Mouse (Mus musculus) layer of hippocampus, postnatal 36 days (tissue): ENCODE data around the gene Capza1. TPM values are rescaled to one million over a fixed set of nuclear protein-coding genes. Genes with fewer than 3 reads are reported as not detected.

Experiments
- DNase-seq, 2 experiments: peaks; one replicate each; pipeline ENCODE4 v3.0.0; 2022
- total RNA-seq, 2 experiments: library from RNA; stranded (reverse); gene quantifications; 2 replicates each; pipeline ENCODE4 v1.2.3; 2021

Gene Capza1
- total RNA-seq, 2 experiments from 2014 or later, result 32.6 to 43.5 TPM

DNA sequence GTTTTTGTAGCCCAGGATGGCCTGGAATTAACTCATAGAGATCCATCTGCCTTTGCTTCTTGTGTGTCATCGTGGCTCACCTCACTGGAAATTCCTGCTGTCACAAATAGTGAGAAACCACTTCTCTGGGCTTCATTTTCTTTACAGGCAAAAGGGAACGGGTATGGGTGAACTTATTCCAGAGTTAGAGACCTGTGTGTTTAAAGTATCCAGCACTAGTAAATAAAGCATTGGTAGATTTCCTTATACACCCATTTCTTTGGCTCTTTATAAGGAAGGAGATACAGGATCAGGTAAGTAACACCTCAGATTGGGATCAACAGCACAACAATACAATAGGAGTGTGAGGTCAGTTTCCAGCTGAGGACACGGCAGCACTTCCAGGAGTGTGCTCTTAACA is 76.2 kb downstream of the Capza1 start, which contains the start of gene Rhoc:
TSS of gene Rhoc (plus strand) at position 301 of the 400 bp plus-strand sequence.
- no peak for DNase-seq

DNA sequence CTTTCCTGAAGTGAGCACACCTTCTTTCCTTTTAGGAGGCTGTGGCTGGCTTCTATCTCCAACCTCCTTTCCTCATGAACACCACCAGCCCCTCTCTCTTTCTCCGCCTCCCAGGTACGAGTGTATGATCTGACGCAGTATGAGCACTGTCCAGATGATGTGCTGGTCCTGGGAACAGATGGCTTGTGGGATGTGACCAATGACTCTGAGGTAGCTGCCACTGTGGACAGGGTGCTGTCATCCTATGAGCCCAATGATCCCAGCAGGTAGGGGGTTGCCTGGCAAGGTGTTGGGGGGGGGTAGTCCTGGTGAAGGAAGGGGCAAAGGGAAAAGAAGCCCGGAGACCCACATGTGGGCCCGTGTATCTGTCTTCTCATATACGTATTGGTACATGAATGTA is 79.0 kb downstream of the Capza1 start:
- no peak for DNase-seq

DNA sequence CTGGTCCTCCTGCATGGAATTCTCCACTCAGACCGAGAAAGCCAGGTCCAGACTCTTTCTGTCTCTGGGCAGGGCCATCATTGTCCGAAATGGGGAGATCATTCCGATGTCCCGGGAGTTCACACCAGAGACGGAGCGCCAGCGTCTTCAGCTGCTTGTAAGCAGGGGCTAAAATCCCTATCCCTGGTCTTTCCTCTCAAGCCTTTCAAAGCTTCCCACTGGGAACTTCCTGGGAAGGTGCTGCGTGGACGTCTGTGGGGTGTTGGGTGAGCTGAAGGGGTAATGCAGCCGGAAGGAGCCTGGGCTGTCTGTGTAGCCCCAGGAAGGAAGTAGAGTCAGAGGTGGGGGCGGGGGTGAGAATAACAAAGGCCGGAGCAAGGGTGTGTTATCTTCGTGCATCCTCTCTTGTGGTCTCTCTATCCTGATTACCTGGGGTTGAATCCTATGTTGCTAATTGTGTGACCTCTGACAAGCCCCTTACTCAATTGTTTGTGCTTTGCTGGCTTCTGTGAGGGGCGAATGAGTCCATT is 80.3 kb downstream of the Capza1 start:
- no peak for DNase-seq

DNA sequence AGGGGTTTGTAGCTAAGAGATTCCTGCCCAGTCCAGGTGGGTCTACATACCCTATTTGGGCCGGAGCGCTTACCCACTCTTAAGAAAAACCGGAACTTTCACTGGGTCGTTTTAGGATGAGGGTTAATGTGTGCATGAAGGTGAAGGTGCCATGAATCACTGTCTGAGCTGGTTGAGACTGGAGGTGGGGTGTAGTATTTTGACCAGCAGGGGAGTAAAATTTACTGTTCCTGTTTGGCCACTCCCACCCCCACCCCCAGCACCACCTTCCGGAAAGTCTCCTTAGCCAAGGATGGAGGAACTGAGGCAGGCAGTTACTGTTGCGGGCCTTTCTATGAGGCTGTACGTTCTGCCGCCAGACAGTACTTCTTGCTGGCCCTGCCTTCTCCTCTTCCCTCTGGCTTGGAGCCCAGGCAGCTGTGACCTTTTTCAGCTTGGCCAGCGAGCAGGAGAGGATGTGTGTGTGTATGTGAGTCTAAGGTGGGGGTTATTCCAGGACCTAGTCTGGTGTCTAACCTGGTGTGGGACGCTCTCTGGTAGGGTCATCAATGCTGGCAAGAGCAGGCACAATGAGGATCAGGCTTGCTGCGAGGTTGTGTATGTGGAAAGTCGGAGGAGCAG is 82.1 kb downstream of the Capza1 start:
- DNase-seq, result no peak

DNA sequence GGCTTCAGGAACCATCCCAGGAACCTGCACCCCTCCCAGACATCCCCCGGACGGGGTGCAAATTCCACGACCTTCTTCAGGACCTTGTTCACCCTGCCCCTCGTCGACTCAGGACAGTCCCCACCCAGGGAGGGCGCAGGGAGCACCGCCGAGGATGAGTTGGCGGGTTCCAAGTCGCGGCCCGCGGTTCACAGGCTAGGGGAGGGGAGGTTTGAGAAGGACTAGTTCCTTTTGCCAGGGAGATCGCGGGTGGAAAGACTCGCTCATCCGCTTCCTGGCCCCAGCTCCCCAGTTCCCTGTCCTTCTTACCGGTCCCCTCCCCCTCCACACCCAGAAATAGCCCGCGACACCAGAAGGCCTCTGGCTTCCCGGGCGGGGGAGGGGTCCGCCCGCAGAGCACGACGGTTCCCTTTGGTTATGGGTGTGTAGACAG is 82.8 kb downstream of the Capza1 start, which contains the start of gene Fam19a3:
TSS of gene Fam19a3 (minus strand) at position 370 of the 433 bp plus-strand sequence.
- no peak for DNase-seq

DNA sequence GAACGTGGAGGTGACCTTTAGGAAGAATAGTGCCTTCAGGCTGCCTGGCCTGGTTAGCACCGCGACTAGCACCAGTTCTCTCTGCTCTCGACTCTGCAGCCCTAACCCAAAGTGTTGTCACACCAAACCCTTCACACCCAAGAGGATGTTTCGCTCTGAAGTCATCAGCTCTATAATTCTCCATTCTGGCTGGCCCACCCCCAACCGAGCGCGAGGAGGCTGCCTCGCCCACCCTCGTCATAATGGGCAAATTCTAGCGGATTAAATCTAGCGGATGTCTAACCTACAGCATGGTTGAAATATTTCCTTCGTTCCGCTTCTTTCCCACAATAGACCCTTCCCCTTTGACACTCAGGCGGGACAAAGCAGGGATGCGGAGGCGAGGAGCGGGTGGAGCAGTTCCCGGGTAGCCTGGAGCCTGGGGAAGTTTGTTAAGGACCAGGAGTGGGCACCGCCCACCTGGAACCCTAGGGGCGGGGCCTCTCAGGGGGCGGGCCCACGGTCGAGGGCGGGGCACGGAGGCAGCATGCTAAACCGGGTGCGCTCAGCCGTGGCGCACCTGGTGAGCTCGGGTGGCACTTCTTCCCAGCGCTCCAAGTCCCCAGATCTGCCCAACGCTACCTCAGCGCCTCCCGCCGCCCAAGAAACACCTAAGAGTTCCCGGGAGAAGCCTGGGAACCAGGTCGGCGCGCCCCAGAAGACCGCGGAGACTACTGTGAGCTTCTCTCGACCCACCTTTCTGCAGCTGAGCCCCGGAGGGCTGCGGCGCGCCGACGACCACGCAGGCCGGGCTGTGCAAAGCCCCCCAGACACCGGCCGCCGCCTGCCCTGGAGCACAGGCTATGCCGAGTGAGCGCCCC is 83.5 kb downstream of the Capza1 start, which contains the start of gene Ppm1j:
TSS of gene Ppm1j (plus strand) at position 496 of the 860 bp plus-strand sequence.
- DNase-seq, result no peak

DNA sequence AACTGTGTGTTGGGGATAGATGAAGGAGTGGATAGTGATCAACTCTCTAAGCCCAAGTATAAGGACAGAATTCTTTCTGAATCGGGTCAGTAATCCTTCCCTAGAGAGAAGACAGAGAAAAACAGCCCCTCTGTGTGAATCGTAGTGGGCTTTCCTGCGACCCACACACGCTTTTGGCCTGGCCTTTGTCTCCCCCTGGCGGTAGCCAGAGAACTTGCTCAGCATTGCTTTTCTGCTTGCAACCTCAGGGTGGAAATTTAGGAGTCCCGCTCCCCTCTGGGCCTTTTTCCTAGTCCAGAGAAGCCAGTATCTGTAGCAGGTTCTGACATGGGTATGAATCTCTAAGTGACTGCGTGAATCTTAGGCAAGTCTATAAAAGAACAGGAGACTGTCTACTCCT is 84.4 kb downstream of the Capza1 start:
- no peak for DNase-seq

DNA sequence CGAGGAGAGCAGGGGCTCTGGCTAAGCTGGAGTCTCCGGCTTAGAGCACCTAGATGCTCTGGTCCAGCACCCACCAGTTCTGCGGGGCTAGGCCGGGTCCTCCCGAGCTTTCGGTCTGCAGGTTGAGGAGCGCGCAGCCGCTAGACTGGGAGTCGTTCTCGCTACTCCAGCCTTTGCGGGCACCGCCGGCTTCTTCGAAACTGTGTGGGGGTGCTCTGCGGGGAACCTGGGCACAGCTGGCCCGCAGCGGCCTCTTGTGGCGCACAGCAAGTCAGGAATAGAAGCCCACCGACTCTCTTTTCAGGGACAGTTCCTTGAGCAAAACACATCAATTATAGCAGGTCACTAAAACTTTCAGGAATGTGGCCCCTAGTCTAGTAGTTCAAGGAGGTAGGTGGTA is 87.0 kb downstream of the Capza1 start:
- no peak for DNase-seq

DNA sequence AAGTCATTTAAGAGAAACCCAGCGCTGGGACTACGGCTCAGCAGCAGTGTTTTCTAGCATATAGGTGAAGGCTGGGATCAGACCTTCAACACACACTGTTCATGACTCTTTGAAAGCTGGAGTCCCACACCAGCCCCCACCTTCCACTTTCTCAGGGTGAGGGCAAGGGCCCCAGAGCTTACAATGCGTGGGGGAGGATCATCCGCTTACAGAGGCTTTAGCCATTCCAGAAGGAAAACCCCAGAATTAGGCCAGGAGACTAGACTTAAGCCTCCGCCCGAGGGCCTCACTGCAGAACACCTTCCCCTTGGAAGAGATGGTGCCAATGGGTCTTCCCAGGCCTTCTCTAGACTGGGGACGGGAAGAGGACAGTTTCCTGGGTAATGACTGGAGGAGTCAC is 91.0 kb downstream of the Capza1 start:
- DNase-seq, result no peak

Other genes starting within 250 kb of the Capza1 start
- 10 to 100 TPM; 24.1 to 29.1 TPM for gene Slc16a1, start 225.8 kb downstream of the Capza1 start, total RNA-seq
- under 1 TPM in 1 of 2 experiments, not detected in 1; 0.25 TPM for gene Ppm1j, start 83.4 kb downstream of the Capza1 start, total RNA-seq
- not detected for gene Fam19a3, start 82.7 kb downstream of the Capza1 start, total RNA-seq
- 10 to 100 TPM; 24.0 to 24.3 TPM for gene Rhoc, start 76.1 kb downstream of the Capza1 start, total RNA-seq
- gene Mov10, start 45.9 kb downstream of the Capza1 start, total RNA-seq, result 10 to 100 TPM in 1 of 2 experiments, 1 to 10 TPM in 1; 8.4 to 12.9 TPM
- 10 to 100 TPM; 39.7 to 50.1 TPM for gene St7l, start 500 bp downstream of the Capza1 start, total RNA-seq
- under 1 TPM; 0.23 to 0.52 TPM for gene Wnt2b, start 97.4 kb upstream of the Capza1 start, total RNA-seq
- 10 to 100 TPM; 27.1 to 27.5 TPM for gene Cttnbp2nl, start 188.6 kb upstream of the Capza1 start, total RNA-seq
- not detected for gene 4930564D02Rik, start 202.3 kb upstream of the Capza1 start, total RNA-seq